Mouse (Mus musculus) R1 (cell line): Measurements from ENCODE around the gene Gm10220.
"Not testable (repeated sequence)": the region's sequence is repeated elsewhere in the genome, so short reads cannot be mapped to it uniquely, and the experiment has no call there.

ENCODE experiments used
- DNase-seq: peaks from one replicate; pipeline ENCODE4 v3.0.0-alpha.2; 2018; ENCODE audit warnings: low read depth, low spot score

Gene Gm10220

GRCm38 (mm10) chr5:26121321-26121720 is at the start of gene Gm10220:
Gene Gm10220 (minus strand): TSS chr5:26121421.
- DNase-seq: not testable (repeated sequence)

DNA sequence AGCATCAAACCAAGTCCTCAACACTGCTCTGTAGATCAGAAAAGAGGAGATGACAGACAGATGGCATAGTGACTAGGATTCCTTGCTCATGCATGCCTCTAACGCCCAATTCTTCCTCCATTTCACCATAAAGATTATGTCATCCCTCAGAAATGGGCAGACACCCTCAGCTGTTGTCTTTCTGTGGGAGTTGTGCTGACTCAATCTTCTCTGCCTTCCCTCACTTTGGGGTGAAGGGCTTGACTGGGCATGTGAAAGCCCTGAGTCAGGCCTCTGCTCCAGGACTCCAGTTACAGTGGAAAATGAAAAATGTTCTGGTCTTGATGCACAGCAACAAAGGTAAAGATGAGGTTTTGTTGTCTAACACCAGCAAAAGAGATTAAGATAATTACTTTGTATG is 48.6 kb upstream of the Gm10220 start:
- no peak for DNase-seq

- DNase-seq: no peak
These were observed 44.6 kb upstream of the Gm10220 start for GRCm38 (mm10) chr5:26165791-26166165.

DNA sequence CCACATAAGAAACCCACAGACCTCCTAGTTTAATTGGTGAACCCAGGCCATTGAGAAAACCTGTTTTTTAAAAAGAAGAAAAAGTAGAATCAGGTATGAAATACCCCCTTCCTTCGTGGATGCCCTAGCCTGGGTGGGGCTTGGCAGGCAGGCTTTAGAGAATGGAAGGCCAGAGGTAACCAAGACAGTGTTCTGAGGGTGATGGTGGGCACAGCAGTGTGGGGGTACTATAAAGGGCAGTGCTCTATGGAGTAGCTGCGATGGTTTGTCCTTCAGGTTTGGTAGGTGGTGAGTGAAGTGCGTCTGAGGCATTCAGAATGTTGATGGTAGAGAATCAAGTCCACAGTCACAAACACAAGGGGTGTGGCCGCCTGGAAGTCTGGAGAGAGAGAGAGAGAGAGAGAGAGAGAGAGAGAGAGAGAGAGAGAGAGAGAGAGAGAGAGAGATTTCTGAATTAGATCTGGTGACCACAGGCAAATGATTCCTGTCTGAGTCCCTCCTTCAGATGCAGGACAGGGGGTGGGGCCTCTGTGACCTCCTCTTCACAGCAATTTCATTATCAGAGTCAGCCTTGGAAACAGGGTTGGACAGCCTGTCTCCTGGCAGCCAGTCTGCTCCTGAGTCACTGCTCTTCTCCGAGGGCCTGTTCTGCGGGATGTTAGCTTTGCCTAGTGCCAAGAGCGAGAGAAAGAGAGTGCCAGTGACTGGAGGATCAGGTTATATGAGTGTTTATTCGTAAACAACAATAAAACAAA is 44.0 kb upstream of the Gm10220 start:
- DNase-seq: no peak

DNA sequence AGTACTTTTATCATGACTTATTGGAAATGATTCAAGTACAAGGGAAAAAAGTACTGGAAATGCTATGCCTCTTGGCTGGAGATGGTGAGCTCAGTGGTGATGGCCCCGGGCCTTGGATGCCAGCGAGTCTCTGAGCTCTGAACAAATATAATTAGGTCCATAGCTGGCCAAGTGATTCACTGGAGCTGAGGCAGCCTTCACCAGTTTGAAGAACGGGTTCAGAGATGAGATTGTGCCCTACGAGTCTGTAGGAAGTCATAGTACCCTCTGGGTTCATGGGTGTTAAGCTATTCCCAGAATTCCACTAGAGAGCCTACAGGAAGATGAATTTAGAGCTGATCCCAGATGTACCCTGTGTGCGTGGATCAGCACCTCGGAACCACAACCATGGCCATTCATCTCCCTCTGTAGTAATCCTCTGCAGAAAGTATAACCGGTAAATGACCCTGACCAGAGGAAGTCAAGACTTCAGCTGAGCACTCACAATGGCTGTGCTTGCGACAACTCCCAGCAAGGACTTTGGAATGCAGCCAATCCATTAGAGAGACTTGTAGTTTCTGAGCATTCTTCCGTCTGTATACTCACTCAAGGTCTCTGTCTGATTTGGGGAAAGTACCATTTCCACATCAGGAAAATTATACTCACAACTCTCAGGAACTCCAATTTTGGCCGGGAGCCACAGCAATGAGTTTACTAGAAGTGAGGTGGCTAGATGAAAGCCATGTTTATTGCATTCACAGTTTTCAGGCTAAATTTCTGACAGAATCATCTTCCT is 36.4 kb upstream of the Gm10220 start:
- no peak for DNase-seq

- no peak for DNase-seq
These were observed 21.7 kb upstream of the Gm10220 start for GRCm38 (mm10) chr5:26142891-26143290.

- DNase-seq: not testable (repeated sequence)
These were observed 16.0 kb downstream of the Gm10220 start, which contains the start of gene 5031410I06Rik for GRCm38 (mm10) chr5:26105262-26105661. Gene 5031410I06Rik (minus strand): TSS chr5:26105362.

GRCm38 (mm10) chr5:26089191-26089590 is 32.0 kb downstream of the Gm10220 start, which contains the start of gene Gm10471:
Gene Gm10471 (minus strand): TSS chr5:26089291.
- DNase-seq: not testable (repeated sequence)

GRCm38 (mm10) chr5:26079023-26079422 is 42.2 kb downstream of the Gm10220 start:
- DNase-seq: not testable (repeated sequence)

GRCm38 (mm10) chr5:26070716-26071115 is 50.5 kb downstream of the Gm10220 start:
- peak; percentile 83 for DNase-seq
